Mouse (Mus musculus): ENCODE measurements at regions not wholly inside any gene's neighbourhood (a gene's known extent, or its start where the extent isn't known, plus 50 kb on each side); places are given as distances from the start of the nearest gene placed in this dataset.

GRCm38 (mm10) chr6:99984856-99985224 is 258.6 kb upstream of the Prok2 start:
- DNase-seq (ENCODE audit: low spot score), result no peak

DNA sequence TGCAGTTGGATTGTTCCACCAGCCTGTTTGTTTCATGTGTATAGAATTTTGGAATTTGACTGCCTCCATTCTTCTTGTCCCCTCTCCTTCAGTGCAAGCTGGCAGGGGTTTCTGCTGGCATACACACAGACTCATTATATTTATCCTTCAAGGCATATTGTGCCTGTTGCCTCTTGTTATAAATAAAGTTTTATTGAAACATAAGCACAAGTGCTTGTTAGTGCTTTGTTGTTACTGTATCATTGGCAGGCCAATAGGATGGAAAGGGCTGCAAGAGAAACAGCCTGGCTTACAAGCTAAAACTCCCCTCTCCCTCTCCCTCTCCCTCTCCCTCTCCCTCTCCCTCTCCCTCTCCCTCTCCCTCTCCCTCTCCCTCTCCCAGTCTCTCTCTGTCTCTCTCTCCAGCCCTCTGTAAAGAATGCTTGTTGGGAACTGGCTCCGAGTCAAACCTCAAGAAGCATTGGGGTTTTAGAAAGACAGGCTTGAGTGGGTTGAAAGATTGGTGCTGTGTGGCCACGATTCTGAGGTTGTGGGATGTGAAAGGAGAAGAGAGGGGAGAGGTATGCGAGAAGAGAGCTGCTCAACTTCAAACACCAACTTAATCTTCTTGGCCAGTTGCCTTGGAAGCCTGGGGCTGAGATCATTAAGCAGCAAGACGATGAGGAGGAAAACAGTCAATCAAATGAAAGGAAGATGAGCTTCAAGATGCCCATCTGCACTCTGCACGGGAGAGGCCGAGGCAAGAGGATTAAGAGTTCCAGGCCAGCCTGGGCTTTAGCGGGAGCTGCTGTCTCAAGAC is 258.1 kb upstream of the Prok2 start:
- no peak for DNase-seq (ENCODE audit: low spot score)

DNA sequence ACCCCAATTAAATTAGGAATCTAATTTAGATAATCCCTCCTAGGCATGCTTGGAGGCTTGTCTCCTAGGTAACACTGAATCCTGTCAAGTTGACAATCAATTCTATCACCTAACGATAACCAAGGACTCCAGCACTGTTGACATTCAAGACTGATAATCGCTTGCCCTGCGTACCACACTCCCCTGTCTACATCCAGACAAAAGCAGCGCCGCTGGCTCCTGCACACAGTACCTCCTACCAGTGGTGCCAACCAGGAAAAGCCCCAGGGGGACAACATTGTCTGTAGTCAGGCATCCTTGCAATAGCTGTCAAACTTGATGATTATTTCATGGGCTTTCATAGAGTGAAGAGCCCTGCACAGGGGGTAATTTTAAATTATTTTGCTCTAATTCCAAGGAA is 253.4 kb upstream of the Prok2 start:
- DNase-seq (ENCODE audit: low spot score), result no peak

DNA sequence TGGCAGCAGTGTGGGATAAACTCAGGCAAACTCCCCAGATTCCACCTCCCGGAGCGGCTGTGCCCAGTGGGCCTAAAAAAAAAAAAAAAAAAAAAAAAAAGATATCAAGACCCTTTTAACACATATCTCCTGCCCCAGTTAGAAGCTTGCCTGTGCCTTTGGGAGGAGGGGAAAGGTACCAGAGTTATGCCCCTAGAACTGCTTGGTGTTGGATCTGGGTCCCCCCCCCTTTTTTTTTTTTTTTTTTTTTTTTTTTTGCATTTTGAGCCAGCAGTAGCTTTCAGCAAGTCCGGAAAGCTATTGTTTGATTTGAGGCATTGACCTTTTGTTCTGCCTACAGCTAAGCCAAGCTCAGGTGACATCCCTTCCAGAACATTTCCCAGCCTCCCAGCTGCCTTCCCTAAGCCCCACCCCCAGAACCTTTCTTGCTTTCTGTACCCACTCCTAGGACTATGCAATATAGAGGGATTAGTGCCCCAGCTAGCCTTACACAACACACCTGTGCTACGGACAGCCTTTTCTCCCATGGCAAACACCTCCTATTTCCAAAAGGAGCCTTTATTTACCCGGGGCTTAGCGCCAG is 252.1 kb upstream of the Prok2 start:
- DNase-seq (ENCODE audit: low spot score), result no peak

GRCm38 (mm10) chr6:99976144-99976543 is 250.0 kb upstream of the Prok2 start:
- no peak for DNase-seq (ENCODE audit: low spot score)

- DNase-seq (ENCODE audit: low spot score), result no peak
Observed at GRCm38 (mm10) chr6:99975486-99975885, 249.3 kb upstream of the Prok2 start.

DNA sequence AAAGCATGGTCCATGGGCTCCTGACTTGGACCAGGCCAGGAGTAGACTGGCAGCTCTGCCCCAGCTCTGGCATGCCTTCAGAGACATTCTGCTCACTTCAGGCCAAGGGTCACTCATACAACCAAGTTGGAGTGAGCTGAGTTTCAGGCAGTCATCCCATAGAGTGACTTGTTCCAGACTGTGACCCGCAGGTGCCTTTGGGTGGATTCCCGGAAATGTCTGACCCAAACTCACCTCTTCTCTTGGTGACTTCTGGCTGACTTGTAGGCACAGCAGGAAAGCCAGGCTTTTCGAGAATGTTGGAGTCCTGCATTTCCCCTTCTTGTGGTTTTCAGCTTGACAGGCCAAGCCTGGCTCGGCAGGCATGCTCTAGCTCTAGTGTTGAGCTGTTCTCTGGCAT is 248.3 kb upstream of the Prok2 start:
- DNase-seq (ENCODE audit: low spot score), result no peak

DNA sequence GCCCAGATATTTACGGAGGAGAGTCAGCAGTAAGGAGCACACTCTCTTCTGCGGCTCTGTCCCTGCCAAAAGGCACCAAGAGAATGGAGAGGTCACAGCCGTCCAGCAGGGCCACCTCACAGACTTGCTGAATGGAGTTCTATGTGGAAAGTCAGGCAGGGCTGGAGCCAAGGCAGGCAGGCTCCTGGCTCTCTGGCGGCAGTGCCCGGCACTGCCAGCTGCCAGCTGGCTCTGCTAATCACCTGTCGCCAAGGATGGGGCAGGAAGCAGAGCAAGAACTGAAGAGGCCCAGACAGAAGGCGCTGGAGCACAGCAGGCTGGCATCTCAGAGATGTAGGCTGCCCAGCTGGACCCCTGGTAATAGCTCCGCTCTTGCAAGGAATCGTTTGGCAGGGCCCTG is 245.2 kb upstream of the Prok2 start:
- DNase-seq (ENCODE audit: low spot score), result no peak

GRCm38 (mm10) chr6:99968889-99969288 is 242.7 kb upstream of the Prok2 start:
- DNase-seq (ENCODE audit: low spot score), result no peak

GRCm38 (mm10) chr6:99967465-99967864 is 241.3 kb upstream of the Prok2 start:
- no peak for DNase-seq (ENCODE audit: low spot score)

- no peak for DNase-seq (ENCODE audit: low spot score)
Observed at GRCm38 (mm10) chr6:99964540-99964939, 238.3 kb upstream of the Prok2 start.

DNA sequence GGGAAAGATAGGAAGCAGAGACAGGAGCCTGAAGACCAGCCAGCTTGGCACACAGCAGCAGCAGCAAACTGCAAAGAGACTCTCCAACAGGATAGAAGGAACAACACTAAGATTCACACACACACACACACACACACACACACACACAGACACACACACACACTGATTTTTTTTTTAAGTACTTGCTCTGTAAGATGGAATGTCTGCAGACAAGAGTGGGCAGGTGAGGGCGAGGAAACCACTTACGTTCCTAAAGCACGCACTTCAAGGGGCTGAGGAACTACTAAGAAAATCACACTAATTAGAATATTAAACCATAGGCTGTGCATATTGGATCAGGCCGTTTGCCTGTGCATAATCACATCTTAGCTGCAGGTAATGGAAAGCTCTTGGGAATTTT is 237.8 kb upstream of the Prok2 start:
- no peak for DNase-seq (ENCODE audit: low spot score)

DNA sequence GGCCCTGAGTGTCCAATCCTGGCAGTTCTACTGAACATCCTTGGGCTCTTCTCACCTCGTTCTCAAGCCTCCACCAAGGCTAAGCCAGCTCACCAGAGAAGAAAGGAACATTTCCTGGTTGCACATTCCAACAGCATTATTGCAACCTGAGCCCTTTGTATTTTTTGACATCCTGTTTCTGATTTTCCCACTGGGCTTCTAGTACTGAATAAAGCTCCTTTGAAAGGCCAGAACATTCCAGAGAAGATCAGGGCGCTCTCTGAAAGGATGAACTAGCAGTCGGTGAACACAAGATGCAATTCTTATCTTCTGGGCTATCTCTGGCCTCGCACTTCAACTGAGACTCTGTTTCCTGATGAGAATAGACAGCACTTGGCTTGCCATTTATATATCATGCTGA is 233.2 kb upstream of the Prok2 start:
- no peak for DNase-seq (ENCODE audit: low spot score)

DNA sequence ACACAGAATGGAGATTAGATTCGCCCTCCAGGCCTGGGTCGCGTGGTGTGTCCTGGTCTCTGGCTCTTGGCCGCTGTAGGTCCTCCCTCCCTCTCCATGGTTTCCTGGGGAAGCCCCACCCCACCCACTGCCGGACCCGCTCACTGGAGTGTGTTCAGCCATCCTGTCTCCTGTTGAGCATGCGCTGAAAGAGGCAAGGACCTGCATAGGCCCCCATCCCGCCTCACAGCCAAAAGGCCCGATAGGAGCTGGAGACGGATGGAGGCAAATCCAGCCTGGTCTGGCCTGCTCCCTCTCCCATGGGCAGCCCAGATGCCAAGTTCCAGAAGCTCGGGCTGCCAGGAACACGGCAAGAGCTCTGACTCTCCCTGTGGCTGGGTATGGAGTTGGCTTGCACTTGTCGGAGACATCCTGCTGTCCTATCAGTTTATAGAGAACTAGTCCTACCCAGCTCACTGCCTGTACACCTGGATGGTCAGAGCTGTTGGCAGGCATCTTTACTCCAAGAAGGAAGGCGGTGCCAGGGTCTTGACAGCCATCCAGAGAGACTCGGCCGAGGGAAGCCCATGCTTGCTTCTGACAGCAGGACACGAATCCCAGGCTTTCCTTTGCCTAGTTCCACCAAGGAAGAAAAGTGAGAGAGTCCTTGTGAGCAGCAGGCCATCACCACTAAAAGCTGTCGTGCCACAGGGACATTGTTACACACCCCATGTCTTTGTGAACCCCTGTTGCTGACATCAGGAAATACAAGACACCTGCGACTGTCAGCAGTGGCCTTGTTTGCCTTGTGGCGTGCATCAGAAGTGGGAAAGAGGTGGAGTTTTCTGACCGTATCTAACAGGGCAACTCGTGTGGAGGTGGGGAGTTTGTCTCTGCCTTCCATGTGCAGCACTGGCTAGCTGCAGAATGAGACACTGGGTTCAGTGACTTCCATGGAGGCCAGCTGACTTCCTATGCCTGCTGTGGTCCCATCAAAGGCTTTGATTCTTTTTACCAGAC is 228.9 kb upstream of the Prok2 start:
- no peak for DNase-seq (ENCODE audit: low spot score)

- DNase-seq (ENCODE audit: low spot score), result no peak
Observed at GRCm38 (mm10) chr6:99953980-99954776, 228.0 kb upstream of the Prok2 start.

GRCm38 (mm10) chr6:99950811-99951210 is 224.6 kb upstream of the Prok2 start:
- DNase-seq (ENCODE audit: low spot score), result no peak

DNA sequence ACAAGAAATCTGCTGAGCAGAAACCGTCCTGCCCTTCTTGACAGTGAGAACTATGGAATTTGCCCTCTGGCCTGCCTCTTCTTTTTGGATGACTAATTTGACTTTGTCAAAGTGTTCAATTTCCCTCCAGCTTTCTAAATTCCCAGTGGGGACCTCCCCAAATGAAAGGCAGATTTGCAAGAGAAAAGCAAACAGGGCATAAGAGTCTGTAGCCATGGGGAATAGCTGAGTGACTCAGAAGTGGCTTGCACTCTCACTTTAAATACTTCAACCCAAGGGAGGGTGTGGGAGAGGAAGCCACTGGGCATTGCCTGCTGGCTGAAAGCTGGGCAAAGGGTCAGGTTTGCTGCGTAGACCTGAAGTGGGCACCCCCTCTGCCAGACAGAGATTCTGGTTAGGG is 220.7 kb upstream of the Prok2 start:
- no peak for DNase-seq (ENCODE audit: low spot score)

DNA sequence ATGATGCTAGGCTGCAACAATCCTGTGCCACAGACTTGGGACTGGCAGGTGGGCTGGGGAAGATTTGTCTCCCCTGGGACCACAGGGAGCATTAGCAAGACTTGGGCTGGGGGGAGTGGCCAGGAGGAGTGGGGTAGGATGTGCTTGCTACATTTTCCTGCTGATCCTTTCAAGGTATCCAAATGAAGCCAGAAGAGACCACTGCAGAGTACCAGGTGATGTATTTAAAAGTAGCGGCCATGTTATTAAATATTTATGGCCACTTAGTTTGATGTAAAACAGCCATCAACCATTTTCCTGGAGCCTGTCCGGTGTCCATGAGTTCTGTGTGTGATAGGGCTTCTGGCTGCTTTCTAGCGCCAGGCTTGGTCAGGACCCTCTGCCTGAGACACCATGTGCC is 220.3 kb upstream of the Prok2 start:
- no peak for DNase-seq (ENCODE audit: low spot score)

- DNase-seq (ENCODE audit: low spot score), result no peak
Observed at GRCm38 (mm10) chr6:99945691-99946090, 219.5 kb upstream of the Prok2 start.

DNA sequence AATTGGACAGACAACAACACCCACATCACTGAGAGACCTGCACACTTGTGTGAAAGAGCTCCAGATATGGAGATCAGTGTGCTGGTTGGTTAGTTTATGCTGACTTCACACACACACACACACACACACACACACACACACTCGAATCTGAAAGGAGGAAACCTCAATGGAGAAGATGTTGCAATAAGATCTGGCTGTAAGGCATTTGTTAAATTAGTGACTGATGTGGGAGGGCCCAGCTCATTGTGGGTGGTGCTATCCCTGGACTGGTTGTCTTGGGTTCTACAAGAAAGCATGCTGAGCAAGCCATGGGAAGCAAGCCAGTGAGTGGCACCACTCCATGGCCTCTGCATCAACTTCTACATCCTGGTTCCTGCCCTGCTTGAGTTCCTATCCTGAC is 216.8 kb upstream of the Prok2 start:
- no peak for DNase-seq (ENCODE audit: low spot score)

DNA sequence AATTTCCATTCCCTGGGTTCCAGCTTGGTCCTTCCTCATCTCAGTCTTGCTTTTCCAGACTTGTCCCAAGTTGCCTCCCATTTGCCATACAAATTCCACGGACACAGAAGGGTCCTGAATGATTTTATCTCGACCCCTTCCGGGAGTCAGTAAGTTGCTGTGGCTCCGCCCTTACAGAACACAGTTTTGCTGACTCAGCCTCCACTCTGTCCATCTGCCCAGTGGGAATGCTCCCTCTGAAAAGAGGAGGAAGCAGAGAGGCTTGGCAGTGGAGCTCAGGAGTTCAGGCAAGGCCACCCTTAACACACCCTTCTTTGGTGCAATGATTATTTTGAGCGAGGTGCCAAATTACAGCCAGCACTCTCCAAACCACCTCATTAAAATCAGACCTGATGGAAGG is 213.9 kb upstream of the Prok2 start:
- DNase-seq (ENCODE audit: low spot score), result no peak

GRCm38 (mm10) chr6:99939382-99939781 is 213.2 kb upstream of the Prok2 start:
- no peak for DNase-seq (ENCODE audit: low spot score)

All from spleen, adult 12 weeks (tissue).